Mouse (Mus musculus): Measurements from ENCODE around the gene Xrcc5. TPM values are rescaled to one million over a fixed set of nuclear protein-coding genes. Genes with fewer than 3 reads are reported as not detected.

The Xrcc5 gene
- polyA plus RNA-seq, 1 experiment = 13.3 TPM

- no peak overlapping the region for H3K27ac ChIP-seq (ENCODE audit: insufficient read depth, low read length)
- TF ChIP-seq CTCF (IDR thresholded peaks at IDR 0.05; ENCODE audit: borderline replicate concordance, insufficient read depth, low read depth, low read length) (no peak), POLR2A (IDR thresholded peaks at IDR 0.05; ENCODE audit: borderline replicate concordance, insufficient read depth, low read length) (no peak)
- peaks cover 23% of the 10 kb centered on the region for H3K4me1 ChIP-seq (ENCODE audit: control insufficient read depth, insufficient read depth, low read length)
- DNase-seq = no peak
- H3K27me3 ChIP-seq (ENCODE audit: control insufficient read depth, insufficient read depth, low read length) = no peaks in the 10 kb centered on the region
- no peak overlapping the region for H3K4me3 ChIP-seq (replicated peaks; ENCODE audit: insufficient read depth, low read depth, low read length)
- WGBS = 73% methylated on average over 8 of the region's 8 CpGs
Measured at GRCm38 (mm10) chr1:72414561-72415253, 107.5 kb downstream of the Xrcc5 start.

- Histone ChIP-seq H3K27me3 (ENCODE audit: control insufficient read depth, insufficient read depth, low read length) (no peaks in the 10 kb centered on the region), H3K27ac (ENCODE audit: insufficient read depth, low read length) (no peak overlapping the region), H3K4me1 (ENCODE audit: control insufficient read depth, insufficient read depth, low read length) (peaks cover 19% of the 10 kb centered on the region), H3K4me3 (replicated peaks; ENCODE audit: insufficient read depth, low read depth, low read length) (no peak overlapping the region)
- no peak for TF ChIP-seq CTCF (IDR thresholded peaks at IDR 0.05; ENCODE audit: borderline replicate concordance, insufficient read depth, low read depth, low read length)
- TF ChIP-seq POLR2A (IDR thresholded peaks at IDR 0.05; ENCODE audit: borderline replicate concordance, insufficient read depth, low read length) = no peak
- DNase-seq = peak; percentile 42 to 74
- WGBS = 47% methylated on average over 8 of the region's 8 CpGs
Measured at GRCm38 (mm10) chr1:72418744-72419655, 111.8 kb downstream of the Xrcc5 start.

- Histone ChIP-seq H3K4me3 (replicated peaks; ENCODE audit: insufficient read depth, low read depth, low read length) (no peak overlapping the region), H3K27ac (ENCODE audit: insufficient read depth, low read length) (no peak overlapping the region), H3K4me1 (ENCODE audit: control insufficient read depth, insufficient read depth, low read length) (peaks cover 11% of the 10 kb centered on the region; the same call in 1 of the 2 replicates), H3K27me3 (ENCODE audit: control insufficient read depth, insufficient read depth, low read length) (no peaks in the 10 kb centered on the region)
- WGBS = 98% methylated on average over 2 of the region's 2 CpGs
- no peak for TF ChIP-seq POLR2A (IDR thresholded peaks at IDR 0.05; ENCODE audit: borderline replicate concordance, insufficient read depth, low read length)
- TF ChIP-seq CTCF (IDR thresholded peaks at IDR 0.05; ENCODE audit: borderline replicate concordance, insufficient read depth, low read depth, low read length) = no peak
- no peak for DNase-seq
Measured at GRCm38 (mm10) chr1:72420220-72420619, 113.0 kb downstream of the Xrcc5 start.

- peak; percentile 87 to 92 for DNase-seq
- Histone ChIP-seq H3K27me3 (ENCODE audit: control insufficient read depth, insufficient read depth, low read length) (no peaks in the 10 kb centered on the region), H3K27ac (ENCODE audit: insufficient read depth, low read length) (no peak overlapping the region), H3K4me1 (ENCODE audit: control insufficient read depth, insufficient read depth, low read length) (peaks cover 11% of the 10 kb centered on the region; the same call in 1 of the 2 replicates), H3K4me3 (replicated peaks; ENCODE audit: insufficient read depth, low read depth, low read length) (no peak overlapping the region)
- no peak for TF ChIP-seq CTCF (IDR thresholded peaks at IDR 0.05; ENCODE audit: borderline replicate concordance, insufficient read depth, low read depth, low read length)
- no peak for TF ChIP-seq POLR2A (IDR thresholded peaks at IDR 0.05; ENCODE audit: borderline replicate concordance, insufficient read depth, low read length)
- WGBS = 29% methylated on average over 4 of the region's 4 CpGs
Measured at GRCm38 (mm10) chr1:72422121-72422520, 114.9 kb downstream of the Xrcc5 start.

GRCm38 (mm10) chr1:72426456-72426855 lies 119.2 kb downstream of the Xrcc5 start:
- TF ChIP-seq POLR2A (IDR thresholded peaks at IDR 0.05; ENCODE audit: borderline replicate concordance, insufficient read depth, low read length) (no peak), CTCF (IDR thresholded peaks at IDR 0.05; ENCODE audit: borderline replicate concordance, insufficient read depth, low read depth, low read length) (no peak)
- WGBS = 91% methylated on average over 4 of the region's 4 CpGs
- Histone ChIP-seq H3K4me3 (replicated peaks; ENCODE audit: insufficient read depth, low read depth, low read length) (no peak overlapping the region), H3K4me1 (ENCODE audit: control insufficient read depth, insufficient read depth, low read length) (peaks cover 3% of the 10 kb centered on the region; the same call in 1 of the 2 replicates), H3K27me3 (ENCODE audit: control insufficient read depth, insufficient read depth, low read length) (no peaks in the 10 kb centered on the region), H3K27ac (ENCODE audit: insufficient read depth, low read length) (no peak overlapping the region)
- DNase-seq = no peak

GRCm38 (mm10) chr1:72428526-72428925 lies 121.3 kb downstream of the Xrcc5 start:
- no peaks in the 10 kb centered on the region for H3K27me3 ChIP-seq (ENCODE audit: control insufficient read depth, insufficient read depth, low read length)
- TF ChIP-seq POLR2A (IDR thresholded peaks at IDR 0.05; ENCODE audit: borderline replicate concordance, insufficient read depth, low read length) (no peak), CTCF (IDR thresholded peaks at IDR 0.05; ENCODE audit: borderline replicate concordance, insufficient read depth, low read depth, low read length) (no peak)
- 95% methylated on average over 8 of the region's 8 CpGs for WGBS
- no peak for DNase-seq
- H3K4me1 ChIP-seq (ENCODE audit: control insufficient read depth, insufficient read depth, low read length) = no peaks in the 10 kb centered on the region
- no peak overlapping the region for H3K27ac ChIP-seq (ENCODE audit: insufficient read depth, low read length)
- H3K4me3 ChIP-seq (replicated peaks; ENCODE audit: insufficient read depth, low read depth, low read length) = no peak overlapping the region

GRCm38 (mm10) chr1:72429107-72429807 lies 122.0 kb downstream of the Xrcc5 start:
- Histone ChIP-seq H3K4me1 (ENCODE audit: control insufficient read depth, insufficient read depth, low read length) (no peaks in the 10 kb centered on the region), H3K27me3 (ENCODE audit: control insufficient read depth, insufficient read depth, low read length) (no peaks in the 10 kb centered on the region), H3K27ac (ENCODE audit: insufficient read depth, low read length) (no peak overlapping the region), H3K4me3 (replicated peaks; ENCODE audit: insufficient read depth, low read depth, low read length) (no peak overlapping the region)
- TF ChIP-seq CTCF (IDR thresholded peaks at IDR 0.05; ENCODE audit: borderline replicate concordance, insufficient read depth, low read depth, low read length) = no peak
- no peak for TF ChIP-seq POLR2A (IDR thresholded peaks at IDR 0.05; ENCODE audit: borderline replicate concordance, insufficient read depth, low read length)
- WGBS = 92% methylated on average over 7 of the region's 7 CpGs
- no peak for DNase-seq
